Mouse (Mus musculus): ENCODE results near the gene Ccdc93. TPM values are rescaled to one million over a fixed set of nuclear protein-coding genes. Genes with fewer than 3 reads are reported as not detected.
A peak's percentile ranks its signal among the peaks of the same experiment; 100 is the strongest.

Ccdc93 gene
- polyA plus RNA-seq (2014; fragmentation: Nextera tagmentation; extraction: Ambion mirVana), result 5.8 and 8.2 TPM in 2 replicates

DNA sequence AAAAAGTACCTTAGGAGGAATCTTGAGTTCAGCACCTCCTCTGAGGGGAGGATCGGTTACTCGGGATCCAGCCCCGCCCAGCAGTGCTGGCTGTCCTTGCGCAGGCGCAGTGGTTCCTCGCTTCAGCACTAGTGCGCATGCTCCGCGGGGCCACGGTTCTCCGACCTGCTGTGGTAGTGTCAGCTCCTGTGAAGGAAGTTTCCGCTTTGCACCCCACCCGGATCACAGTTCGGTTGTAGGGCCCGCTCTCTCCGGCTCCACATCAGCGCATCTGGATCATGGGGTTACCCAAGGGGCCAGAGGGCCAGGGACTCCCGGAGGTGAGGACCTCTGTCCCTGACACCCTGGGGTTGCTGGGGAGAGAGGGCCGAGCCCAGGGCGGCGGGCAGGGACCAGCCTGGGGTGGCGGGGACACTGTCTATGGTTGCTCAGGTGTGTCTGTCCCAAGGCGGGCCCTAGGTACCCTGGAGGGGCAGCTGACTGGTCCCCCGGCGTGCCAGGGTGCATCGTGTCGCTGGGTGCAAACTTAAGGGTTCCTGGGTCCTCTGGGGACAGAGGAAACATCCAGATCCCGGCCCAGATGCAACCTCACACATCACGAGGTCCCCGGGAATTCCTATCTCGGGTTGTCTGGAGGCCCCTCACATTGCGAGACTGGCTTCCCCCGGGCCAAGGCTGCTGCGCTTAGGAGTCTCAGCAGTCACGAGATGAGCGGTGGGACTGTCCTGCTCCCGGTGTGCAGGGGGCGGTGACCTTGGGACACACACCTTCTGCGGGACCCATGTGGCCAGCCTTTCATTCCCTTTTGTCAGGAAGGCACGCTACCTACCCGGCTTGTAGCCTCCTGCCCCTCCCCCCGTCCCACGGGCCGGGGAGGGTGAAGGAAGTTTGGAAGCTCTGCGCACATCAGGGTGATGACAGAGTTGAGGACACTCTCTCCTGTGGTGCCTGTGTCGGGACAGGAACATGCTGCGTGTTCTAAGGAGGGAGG is at the start of gene Ccdc93:
TSS of gene Ccdc93 (plus strand) at position 112 of the 991 bp plus-strand sequence.
- peaks cover 7% of the 10 kb centered on the region for H3K36me3 ChIP-seq (ENCODE audit: control insufficient read depth, insufficient read depth, low read length)
- peaks cover 9% of the 10 kb centered on the region for H3K4me1 ChIP-seq (ENCODE audit: control insufficient read depth, insufficient read depth, low read length)
- peak; percentile 94 for ATAC-seq
- H3K27me3 ChIP-seq (replicated peaks; ENCODE audit: control insufficient read depth, insufficient read depth, low read length), result no peaks in the 10 kb centered on the region
- H3K4me2 ChIP-seq (ENCODE audit: low read length), result peak within 1 kb of the TSS; percentile 94
- H3K27ac ChIP-seq (ENCODE audit: low read depth, low read length), result no peak within 1 kb of the TSS
- DNase-seq (ENCODE audit: low spot score), result peak; percentile 97
- H3K9ac ChIP-seq (ENCODE audit: low read length), result peak within 1 kb of the TSS; percentile 90
- no peaks in the 10 kb centered on the region for H3K9me3 ChIP-seq (replicated peaks; ENCODE audit: control insufficient read depth, low read length)
- H3K4me3 ChIP-seq (ENCODE audit: low read depth, low read length), result peak within 1 kb of the TSS; percentile 82
- WGBS, result under 1% methylated on average over 47 of the region's 47 CpGs

DNA sequence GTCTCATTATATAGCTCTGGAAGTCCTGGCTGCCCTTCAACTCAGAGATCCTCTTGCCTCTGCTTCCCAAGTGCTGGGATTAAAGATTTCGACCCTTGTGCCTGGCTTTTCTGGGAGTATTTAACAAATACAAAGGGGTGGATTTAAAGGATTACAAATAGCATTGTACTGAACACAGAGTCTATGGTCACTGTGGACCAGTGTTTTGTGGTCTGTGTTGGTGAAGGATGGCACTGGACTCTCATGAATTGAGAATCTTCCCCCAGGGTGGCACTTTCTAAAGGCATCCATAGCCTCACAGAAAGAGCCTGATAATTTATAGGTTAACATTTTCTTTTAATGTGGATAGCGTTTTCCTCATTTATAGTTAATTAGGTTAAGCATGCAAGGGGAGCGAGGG is 49.3 kb upstream of the Ccdc93 start:
- ATAC-seq (no peak), DNase-seq (ENCODE audit: low spot score) (no peak)
- Histone ChIP-seq H3K27ac (ENCODE audit: low read depth, low read length) (no peak overlapping the region), H3K27me3 (replicated peaks; ENCODE audit: control insufficient read depth, insufficient read depth, low read length) (no peaks in the 10 kb centered on the region), H3K4me1 (ENCODE audit: control insufficient read depth, insufficient read depth, low read length) (no peaks in the 10 kb centered on the region), H3K9ac (ENCODE audit: low read length) (no peak overlapping the region), H3K4me2 (ENCODE audit: low read length) (no peak overlapping the region), H3K36me3 (ENCODE audit: control insufficient read depth, insufficient read depth, low read length) (no peaks in the 10 kb centered on the region), H3K4me3 (ENCODE audit: low read depth, low read length) (no peak overlapping the region), H3K9me3 (replicated peaks; ENCODE audit: control insufficient read depth, low read length) (no peaks in the 10 kb centered on the region)
- 31% methylated on average over 3 of the region's 3 CpGs for WGBS

DNA sequence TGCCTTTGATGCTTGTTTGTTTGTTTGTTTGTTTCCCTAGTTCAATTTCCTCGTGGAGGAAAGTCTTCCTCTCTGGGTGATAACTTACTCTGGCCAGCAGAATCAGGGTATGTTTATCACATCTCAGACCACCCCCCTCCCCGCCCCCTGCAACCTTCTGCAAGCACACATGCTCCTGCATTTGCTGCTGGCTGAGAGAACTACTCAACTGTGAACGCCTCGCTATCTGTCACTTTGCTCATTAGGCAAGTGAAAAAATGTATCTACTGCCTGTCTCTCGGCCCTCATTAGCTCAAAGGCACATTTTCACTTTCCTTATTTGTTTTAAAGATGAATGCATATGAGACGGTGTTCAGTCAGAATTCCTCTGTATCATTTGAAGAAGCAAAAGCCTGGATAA is 42.5 kb upstream of the Ccdc93 start:
- 27% methylated on average over 6 of the region's 6 CpGs for WGBS
- Histone ChIP-seq H3K9ac (ENCODE audit: low read length) (no peak overlapping the region), H3K4me1 (ENCODE audit: control insufficient read depth, insufficient read depth, low read length) (peaks cover 10% of the 10 kb centered on the region; the same call in 1 of the 2 replicates), H3K9me3 (replicated peaks; ENCODE audit: control insufficient read depth, low read length) (no peaks in the 10 kb centered on the region), H3K4me2 (ENCODE audit: low read length) (no peak overlapping the region), H3K36me3 (ENCODE audit: control insufficient read depth, insufficient read depth, low read length) (no peaks in the 10 kb centered on the region), H3K27ac (ENCODE audit: low read depth, low read length) (no peak overlapping the region), H3K4me3 (ENCODE audit: low read depth, low read length) (no peak overlapping the region), H3K27me3 (replicated peaks; ENCODE audit: control insufficient read depth, insufficient read depth, low read length) (no peaks in the 10 kb centered on the region)
- 0 out of 2 replicates have a peak, but pooled peaks have one; percentile 38 for ATAC-seq
- DNase-seq (ENCODE audit: low spot score), result peak; percentile 65

DNA sequence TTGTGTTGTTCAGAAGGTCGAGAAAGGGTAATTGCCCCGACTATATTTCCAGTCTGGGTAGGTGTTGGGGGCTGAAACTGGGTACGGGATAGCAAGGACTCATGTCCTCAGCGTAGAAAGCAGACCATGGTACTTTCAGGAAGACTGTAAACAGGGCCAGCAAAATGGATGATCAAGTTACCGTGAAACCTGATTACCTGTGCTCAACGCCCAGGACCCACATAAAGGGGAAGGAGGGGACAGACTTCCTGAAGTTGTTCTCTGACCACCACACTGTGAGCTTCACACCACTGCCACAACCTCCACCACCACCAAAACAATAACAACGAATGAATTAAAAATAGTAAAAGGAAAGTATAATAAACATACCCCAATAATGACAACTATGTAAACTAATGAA is 42.1 kb upstream of the Ccdc93 start:
- Histone ChIP-seq H3K27me3 (replicated peaks; ENCODE audit: control insufficient read depth, insufficient read depth, low read length) (no peaks in the 10 kb centered on the region), H3K4me2 (ENCODE audit: low read length) (no peak overlapping the region), H3K36me3 (ENCODE audit: control insufficient read depth, insufficient read depth, low read length) (no peaks in the 10 kb centered on the region), H3K4me1 (ENCODE audit: control insufficient read depth, insufficient read depth, low read length) (peaks cover 10% of the 10 kb centered on the region; the same call in 1 of the 2 replicates), H3K4me3 (ENCODE audit: low read depth, low read length) (no peak overlapping the region), H3K9me3 (replicated peaks; ENCODE audit: control insufficient read depth, low read length) (no peaks in the 10 kb centered on the region), H3K27ac (ENCODE audit: low read depth, low read length) (no peak overlapping the region), H3K9ac (ENCODE audit: low read length) (no peak overlapping the region)
- DNase-seq (ENCODE audit: low spot score) (no peak), ATAC-seq (no peak)
- WGBS, result 41% methylated on average over 7 of the region's 7 CpGs

DNA sequence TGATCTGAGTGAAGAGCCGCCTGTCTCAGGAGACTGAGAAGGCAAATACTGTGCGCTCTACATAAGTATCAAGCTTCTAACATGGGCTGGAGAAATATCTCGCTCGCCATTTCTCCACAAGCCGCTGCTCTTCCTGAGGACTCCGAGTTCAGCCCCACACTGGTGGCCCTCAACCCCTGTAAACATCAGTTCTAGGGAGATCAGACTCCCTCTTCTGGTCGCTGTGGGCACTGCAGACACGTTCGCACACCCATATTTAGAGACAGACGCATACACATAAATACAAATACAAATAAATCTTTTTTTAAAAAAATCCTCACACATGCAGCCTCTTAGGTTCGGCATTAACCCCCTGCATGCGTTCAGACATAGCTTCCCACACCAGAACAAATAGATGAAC is 41.3 kb upstream of the Ccdc93 start:
- H3K4me2 ChIP-seq (ENCODE audit: low read length), result no peak overlapping the region
- H3K27me3 ChIP-seq (replicated peaks; ENCODE audit: control insufficient read depth, insufficient read depth, low read length), result no peaks in the 10 kb centered on the region
- H3K4me3 ChIP-seq (ENCODE audit: low read depth, low read length), result no peak overlapping the region
- H3K9ac ChIP-seq (ENCODE audit: low read length), result no peak overlapping the region
- H3K9me3 ChIP-seq (replicated peaks; ENCODE audit: control insufficient read depth, low read length), result no peaks in the 10 kb centered on the region
- H3K4me1 ChIP-seq (ENCODE audit: control insufficient read depth, insufficient read depth, low read length), result peaks cover 12% of the 10 kb centered on the region; the same call in 1 of the 2 replicates
- 76% methylated on average over 12 of the region's 12 CpGs for WGBS
- no peaks in the 10 kb centered on the region for H3K36me3 ChIP-seq (ENCODE audit: control insufficient read depth, insufficient read depth, low read length)
- peak overlapping the region; percentile 39; the same call in 1 of the 2 replicates for H3K27ac ChIP-seq (ENCODE audit: low read depth, low read length)
- ATAC-seq (peak; percentile 42; the same call in 1 of the 2 replicates), DNase-seq (ENCODE audit: low spot score) (peak; percentile 50)

DNA sequence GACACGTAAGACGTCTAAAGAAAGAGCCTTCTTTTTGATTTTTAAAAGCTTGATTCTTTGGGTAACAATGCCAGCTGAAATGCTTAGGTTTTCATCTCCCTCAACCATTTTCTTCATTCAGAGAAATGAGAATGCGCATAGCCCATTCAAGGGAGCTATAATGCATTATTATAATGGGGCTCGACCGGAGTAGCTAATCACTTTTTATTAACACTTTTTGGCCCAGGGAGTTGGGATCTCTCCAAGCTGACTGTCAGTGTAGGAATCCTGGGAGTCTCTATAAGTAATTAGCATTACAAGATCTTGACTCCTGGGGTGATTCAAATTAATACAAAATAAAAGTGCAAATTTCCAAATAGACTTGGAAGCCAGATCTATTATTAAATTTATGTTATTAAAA is 40.8 kb upstream of the Ccdc93 start:
- H3K27me3 ChIP-seq (replicated peaks; ENCODE audit: control insufficient read depth, insufficient read depth, low read length), result no peaks in the 10 kb centered on the region
- no peaks in the 10 kb centered on the region for H3K36me3 ChIP-seq (ENCODE audit: control insufficient read depth, insufficient read depth, low read length)
- DNase-seq (ENCODE audit: low spot score) (peak; percentile 77), ATAC-seq (peak; percentile 70; the same call in 1 of the 2 replicates)
- no peak overlapping the region for H3K27ac ChIP-seq (ENCODE audit: low read depth, low read length)
- no peak overlapping the region for H3K9ac ChIP-seq (ENCODE audit: low read length)
- peaks cover 16% of the 10 kb centered on the region for H3K4me1 ChIP-seq (ENCODE audit: control insufficient read depth, insufficient read depth, low read length)
- 33% methylated on average over 5 of the region's 5 CpGs for WGBS
- H3K4me2 ChIP-seq (ENCODE audit: low read length), result no peak overlapping the region
- no peaks in the 10 kb centered on the region for H3K9me3 ChIP-seq (replicated peaks; ENCODE audit: control insufficient read depth, low read length)
- H3K4me3 ChIP-seq (ENCODE audit: low read depth, low read length), result no peak overlapping the region

DNA sequence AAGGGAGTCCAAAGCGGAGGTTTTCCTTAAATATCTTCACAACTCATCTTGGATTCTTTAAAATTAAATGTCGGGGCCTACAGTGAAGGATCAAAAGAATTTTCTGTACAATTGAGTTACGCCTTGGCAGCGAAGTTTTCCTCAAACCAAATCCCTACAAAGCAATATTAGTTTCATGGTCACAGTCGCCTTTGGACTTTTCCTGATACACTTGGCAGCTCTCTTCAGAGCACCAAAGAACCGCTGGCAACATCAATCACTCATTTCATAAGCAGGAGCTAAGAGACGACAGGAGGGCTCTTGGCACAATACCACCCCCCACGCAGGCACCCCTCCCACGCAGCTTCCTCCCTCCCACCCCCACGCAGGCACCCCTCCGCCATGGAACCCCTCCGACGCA is 40.4 kb upstream of the Ccdc93 start:
- DNase-seq (ENCODE audit: low spot score) (peak; percentile 62), ATAC-seq (0 out of 2 replicates have a peak, but pooled peaks have one; percentile 8)
- H3K9me3 ChIP-seq (replicated peaks; ENCODE audit: control insufficient read depth, low read length), result no peaks in the 10 kb centered on the region
- H3K4me3 ChIP-seq (ENCODE audit: low read depth, low read length), result no peak overlapping the region
- H3K36me3 ChIP-seq (ENCODE audit: control insufficient read depth, insufficient read depth, low read length), result no peaks in the 10 kb centered on the region
- H3K4me2 ChIP-seq (ENCODE audit: low read length), result peak overlapping the region; percentile 16; the same call in 1 of the 2 replicates
- H3K27me3 ChIP-seq (replicated peaks; ENCODE audit: control insufficient read depth, insufficient read depth, low read length), result no peaks in the 10 kb centered on the region
- peak overlapping the region; percentile 21; the same call in 1 of the 2 replicates for H3K27ac ChIP-seq (ENCODE audit: low read depth, low read length)
- no peak overlapping the region for H3K9ac ChIP-seq (ENCODE audit: low read length)
- peaks cover 19% of the 10 kb centered on the region for H3K4me1 ChIP-seq (ENCODE audit: control insufficient read depth, insufficient read depth, low read length)
- WGBS, result 33% methylated on average over 13 of the region's 13 CpGs

DNA sequence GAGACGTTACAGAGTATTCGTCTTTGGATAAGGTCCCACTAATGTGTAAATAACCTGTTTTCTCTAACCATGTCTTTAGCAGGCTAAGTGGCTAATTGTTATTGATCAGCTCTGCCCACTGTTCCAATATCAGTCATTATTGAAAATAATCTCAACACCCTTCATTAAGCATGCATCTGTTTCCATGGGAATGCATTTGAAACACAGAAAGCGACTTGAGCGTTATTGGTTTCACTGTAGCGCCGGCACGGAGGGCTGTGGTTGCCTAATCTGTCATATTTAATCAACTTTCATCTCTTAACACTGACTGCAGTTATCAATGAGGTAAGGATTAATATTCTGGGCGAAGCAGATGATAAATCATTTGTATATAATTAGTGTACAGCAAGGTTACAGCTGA is 40.0 kb upstream of the Ccdc93 start:
- H3K36me3 ChIP-seq (ENCODE audit: control insufficient read depth, insufficient read depth, low read length), result no peaks in the 10 kb centered on the region
- DNase-seq (ENCODE audit: low spot score) (peak; percentile 48), ATAC-seq (no peak)
- peak overlapping the region; percentile 16; the same call in 1 of the 2 replicates for H3K4me2 ChIP-seq (ENCODE audit: low read length)
- H3K9ac ChIP-seq (ENCODE audit: low read length), result no peak overlapping the region
- H3K4me1 ChIP-seq (ENCODE audit: control insufficient read depth, insufficient read depth, low read length), result peaks cover 19% of the 10 kb centered on the region
- WGBS, result 38% methylated on average over 8 of the region's 8 CpGs
- H3K4me3 ChIP-seq (ENCODE audit: low read depth, low read length), result no peak overlapping the region
- H3K27me3 ChIP-seq (replicated peaks; ENCODE audit: control insufficient read depth, insufficient read depth, low read length), result no peaks in the 10 kb centered on the region
- peak overlapping the region; percentile 21 for H3K27ac ChIP-seq (ENCODE audit: low read depth, low read length)
- no peaks in the 10 kb centered on the region for H3K9me3 ChIP-seq (replicated peaks; ENCODE audit: control insufficient read depth, low read length)

DNA sequence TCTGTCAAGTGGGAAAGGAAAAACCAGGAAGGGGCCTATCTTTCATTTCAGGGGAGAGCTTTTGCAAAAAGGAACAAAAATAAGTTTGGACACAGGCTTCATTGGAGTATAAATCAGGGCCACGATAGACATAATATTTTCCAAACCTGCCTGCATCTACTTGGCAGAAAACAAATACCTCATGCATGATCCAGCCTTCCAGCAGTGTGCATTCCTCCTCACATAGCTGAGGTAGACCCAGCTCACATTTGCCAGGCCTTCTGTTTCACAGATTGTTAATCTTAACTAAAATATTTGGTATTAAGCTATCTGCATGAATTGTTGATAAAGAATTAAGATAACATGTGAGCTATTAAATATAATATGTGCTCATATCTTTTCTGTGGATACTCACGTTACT is 37.7 kb upstream of the Ccdc93 start:
- Histone ChIP-seq H3K27me3 (replicated peaks; ENCODE audit: control insufficient read depth, insufficient read depth, low read length) (no peaks in the 10 kb centered on the region), H3K4me2 (ENCODE audit: low read length) (no peak overlapping the region), H3K4me3 (ENCODE audit: low read depth, low read length) (no peak overlapping the region), H3K9ac (ENCODE audit: low read length) (no peak overlapping the region), H3K4me1 (ENCODE audit: control insufficient read depth, insufficient read depth, low read length) (peaks cover 19% of the 10 kb centered on the region), H3K36me3 (ENCODE audit: control insufficient read depth, insufficient read depth, low read length) (no peaks in the 10 kb centered on the region), H3K9me3 (replicated peaks; ENCODE audit: control insufficient read depth, low read length) (no peaks in the 10 kb centered on the region), H3K27ac (ENCODE audit: low read depth, low read length) (no peak overlapping the region)
- 66% methylated on average over 2 of the region's 2 CpGs for WGBS
- ATAC-seq (no peak), DNase-seq (ENCODE audit: low spot score) (no peak)
